Mouse (Mus musculus): ENCODE measurements around the gene Cd3e.

GRCm38 (mm10) chr9:44980242-44980641 is 29.2 kb downstream of the Cd3e start, which contains the start of gene Cd3g:
- TF ChIP-seq CTCF (IDR thresholded peaks at IDR 0.05; ENCODE audit: low read depth, low read length): no peak
- no peak for TF ChIP-seq POLR2A (IDR thresholded peaks at IDR 0.05; ENCODE audit: extremely low read depth, insufficient read depth, low read length)

Measured in liver, adult 2 months (tissue).